Mouse (Mus musculus): Measurements from ENCODE around the gene Rasl11a. TPM values are rescaled to one million over a fixed set of nuclear protein-coding genes. Genes with fewer than 3 reads are reported as not detected.
A peak's percentile ranks its signal among the peaks of the same experiment; 100 is the strongest.
"Not testable (repeated sequence)": the region's sequence is repeated elsewhere in the genome, so short reads cannot be mapped to it uniquely, and the experiment has no call there.

The Rasl11a gene
- total RNA-seq, 2 experiments from 2014 or later: 7.6 to 16.9 TPM

DNA sequence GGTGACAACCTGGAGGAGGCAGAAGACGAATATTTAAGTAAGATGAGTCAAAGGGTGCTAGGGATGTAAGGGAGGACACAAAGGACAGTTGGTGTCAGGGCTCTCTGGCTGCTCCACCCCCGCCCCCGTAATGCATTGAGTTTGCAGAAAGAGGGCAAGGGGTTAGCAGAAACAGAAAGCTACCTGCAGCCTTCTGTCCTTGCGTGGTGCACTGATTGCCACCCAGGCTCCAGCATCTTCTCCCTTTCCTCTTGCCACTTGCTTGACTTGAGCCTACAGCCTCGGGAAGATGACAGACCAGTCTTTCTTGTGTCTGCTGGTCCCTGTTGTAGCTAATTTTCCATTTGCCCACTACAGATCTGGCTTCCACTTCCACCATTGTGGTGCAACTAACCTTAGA, 5.1 kb upstream of the Rasl11a start:
- intact Hi-C loops (cut with DNase I): no loop called here
- no peak for DNase-seq (ENCODE audit: low spot score in 2 of 2)

DNA sequence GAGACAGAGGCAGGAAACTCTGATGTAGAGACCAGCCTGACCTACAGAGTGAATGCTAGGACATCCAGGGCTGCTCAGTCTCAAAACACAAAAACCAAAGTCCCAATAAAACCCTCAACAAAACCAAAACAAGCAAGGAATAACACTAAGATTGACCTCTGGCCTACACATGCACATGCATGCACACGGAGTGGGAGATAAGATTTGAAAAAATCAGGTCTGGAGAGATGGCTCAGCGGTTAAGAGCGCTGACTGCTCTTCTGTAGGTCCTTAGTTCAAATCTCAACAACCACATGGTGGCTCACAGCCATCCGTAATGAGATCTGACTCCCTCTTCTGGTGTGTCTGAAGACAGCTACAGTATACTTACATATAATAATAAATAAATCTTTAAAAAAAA, 4.4 kb upstream of the Rasl11a start:
- no peak for DNase-seq (ENCODE audit: low spot score in 2 of 2)
- intact Hi-C loops (cut with DNase I): no loop called here

DNA sequence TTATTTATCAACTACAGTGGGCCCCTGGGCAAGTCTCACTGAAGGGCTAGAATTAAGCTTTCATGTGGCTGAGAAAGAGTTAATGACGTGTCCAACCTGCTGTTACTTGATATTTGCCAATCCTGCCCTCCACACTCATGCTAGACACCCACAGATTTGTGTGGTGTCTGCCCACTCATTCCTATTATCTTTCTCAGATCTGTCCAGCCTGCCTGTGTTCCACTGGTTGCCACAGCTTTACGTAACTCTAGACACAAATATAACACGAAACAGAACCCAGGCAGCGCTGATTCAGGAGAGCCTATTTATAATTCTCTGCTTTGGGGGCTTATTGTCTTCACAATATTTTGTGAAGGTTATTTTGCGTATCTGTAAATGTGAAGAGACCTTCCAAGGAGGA, 3.6 kb upstream of the Rasl11a start:
- no peak for DNase-seq (ENCODE audit: low spot score in 2 of 2)
- intact Hi-C loops (cut with DNase I): no loop called here

DNA sequence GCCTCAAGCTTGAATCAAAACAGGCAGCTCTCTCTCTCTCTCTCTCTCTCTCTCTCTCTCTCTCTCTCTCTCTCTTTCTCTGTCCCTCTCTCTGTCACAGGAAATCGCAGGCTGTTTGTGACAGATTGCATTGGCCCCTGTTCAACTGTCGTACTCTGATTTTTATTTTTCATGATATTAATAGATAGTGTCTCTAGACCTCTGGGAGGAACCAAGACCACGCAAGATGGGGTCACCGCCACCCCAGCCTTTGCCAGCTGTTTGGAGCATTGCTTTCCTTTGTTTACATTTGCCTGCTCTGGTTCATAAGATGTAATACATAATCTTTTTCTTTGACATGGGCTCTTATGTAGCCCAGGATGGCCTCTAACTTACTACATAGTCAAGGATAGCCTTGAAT, 2.9 kb upstream of the Rasl11a start:
- no peak for DNase-seq (ENCODE audit: low spot score in 2 of 2)
- intact Hi-C loops (cut with DNase I): no loop called here

DNA sequence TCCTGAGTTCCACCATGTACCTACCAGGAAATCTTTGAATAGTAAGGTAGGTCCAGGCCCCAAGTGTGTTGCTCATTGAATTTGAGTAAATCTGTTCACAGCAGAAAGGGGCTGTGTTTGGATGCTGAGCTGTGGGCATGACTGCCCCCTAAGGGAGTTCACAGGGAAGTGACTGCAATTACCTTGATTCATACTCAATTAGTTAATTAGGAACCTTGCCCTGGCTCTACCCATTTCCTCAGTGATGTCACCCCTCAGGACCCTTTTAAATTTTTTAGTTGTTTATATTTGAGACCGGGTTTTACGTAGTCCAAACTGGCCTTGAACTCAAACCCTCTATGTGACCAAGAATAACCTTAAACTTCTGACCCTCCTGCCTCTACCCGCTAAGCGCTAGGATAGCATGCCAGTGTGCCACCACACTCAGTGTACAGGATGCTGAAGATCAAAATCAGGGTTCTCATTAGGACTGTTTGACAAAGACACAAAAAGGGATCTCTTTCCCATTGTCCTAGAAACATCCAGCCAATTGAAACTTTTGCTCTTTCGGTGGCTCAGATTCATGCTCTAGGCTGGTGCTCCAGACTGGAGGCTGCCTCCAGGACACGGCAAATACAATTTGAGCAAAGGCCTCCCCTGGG, 450 bp upstream of the Rasl11a start:
- intact Hi-C loops (cut with DNase I): no loop called here

DNA sequence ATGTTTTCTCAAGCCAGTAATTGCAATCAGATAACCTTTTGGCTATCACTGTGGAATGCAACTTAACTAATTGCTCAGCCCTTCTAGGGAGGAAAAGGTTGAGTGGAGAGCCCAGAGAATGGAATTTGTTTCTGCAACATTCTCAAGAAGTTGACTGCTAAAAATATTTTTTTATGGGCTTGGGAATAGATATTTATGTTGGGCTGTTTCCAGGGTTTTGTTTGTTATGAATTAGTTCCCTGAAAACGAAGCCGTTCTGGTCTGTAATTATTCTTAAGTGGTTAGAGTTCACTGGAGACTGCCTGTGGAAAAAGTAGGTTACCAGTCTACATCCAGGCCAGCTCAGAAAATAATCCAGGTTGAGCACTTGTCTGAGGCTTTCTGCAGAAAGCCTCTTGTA, 1.6 kb downstream of the Rasl11a start:
- DNase-seq (ENCODE audit: low spot score in 2 of 2): no peak

More for the DNA sequence above, 450 bp upstream of the Rasl11a start:
- DNase-seq (ENCODE audit: low spot score in 2 of 2): no peak

DNA sequence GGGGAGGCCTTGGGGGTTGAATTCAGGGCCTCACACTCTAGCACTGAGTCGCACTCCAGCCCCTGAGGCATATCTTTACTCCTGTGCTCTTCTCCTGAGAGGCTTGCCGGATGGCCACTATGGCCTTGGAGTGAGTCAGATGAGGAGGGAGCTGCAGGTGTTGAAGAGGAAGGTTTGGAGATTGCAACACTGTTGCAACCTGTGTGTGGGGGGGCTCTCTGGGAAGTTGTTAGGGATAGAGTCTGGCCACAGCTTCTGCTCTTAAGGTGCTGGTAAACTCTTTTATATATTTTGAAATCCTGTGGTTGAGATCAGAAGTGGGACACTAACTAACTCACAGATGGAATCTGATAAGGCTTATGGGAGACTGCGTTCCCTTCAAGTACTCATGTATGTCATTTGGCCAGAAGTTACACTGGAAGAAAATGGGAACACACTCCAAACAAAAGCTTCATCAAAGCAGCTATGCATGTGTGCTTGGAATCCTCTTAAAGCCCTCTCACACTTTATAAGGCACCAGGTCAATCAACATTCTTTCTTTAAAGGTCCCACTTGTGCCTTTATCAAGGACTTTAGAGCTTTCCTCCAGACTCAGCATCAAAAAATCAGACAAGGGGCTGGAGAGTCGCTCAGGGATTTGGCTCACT, 4.2 kb downstream of the Rasl11a start:
- DNase-seq (ENCODE audit: low spot score in 2 of 2): no peak
- intact Hi-C loops (cut with DNase I): loop anchor here (5.0 kb wide), 2 partner anchors 43 to 142 kb away; no protein-coding TSS in a partner anchor

More for the DNA sequence above, 1.6 kb downstream of the Rasl11a start:
- intact Hi-C loops (cut with DNase I): loop anchor here (5.0 kb wide), 2 partner anchors 46 to 139 kb away; no protein-coding TSS in a partner anchor

DNA sequence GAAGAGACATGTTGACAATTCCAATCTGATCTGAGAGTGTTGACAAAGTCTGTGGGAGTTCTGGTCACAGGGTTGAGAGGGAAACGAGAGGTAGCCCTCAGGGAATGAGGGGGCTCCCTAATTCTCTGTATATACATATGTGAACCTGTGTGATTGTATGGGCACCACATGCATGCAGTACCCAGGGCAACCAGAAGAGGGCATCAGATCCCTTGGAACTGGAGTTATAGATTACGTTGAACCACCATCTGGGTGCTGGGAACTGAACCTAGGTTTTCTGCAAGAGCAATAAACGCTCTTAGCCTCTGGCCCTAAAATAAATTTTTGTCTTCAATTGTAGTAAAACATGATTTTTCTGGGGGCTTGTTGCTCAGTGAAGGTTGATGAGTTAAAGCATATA, 11.2 kb downstream of the Rasl11a start:
- intact Hi-C loops (cut with DNase I): no loop called here
- no peak for DNase-seq (ENCODE audit: low spot score in 2 of 2)

DNA sequence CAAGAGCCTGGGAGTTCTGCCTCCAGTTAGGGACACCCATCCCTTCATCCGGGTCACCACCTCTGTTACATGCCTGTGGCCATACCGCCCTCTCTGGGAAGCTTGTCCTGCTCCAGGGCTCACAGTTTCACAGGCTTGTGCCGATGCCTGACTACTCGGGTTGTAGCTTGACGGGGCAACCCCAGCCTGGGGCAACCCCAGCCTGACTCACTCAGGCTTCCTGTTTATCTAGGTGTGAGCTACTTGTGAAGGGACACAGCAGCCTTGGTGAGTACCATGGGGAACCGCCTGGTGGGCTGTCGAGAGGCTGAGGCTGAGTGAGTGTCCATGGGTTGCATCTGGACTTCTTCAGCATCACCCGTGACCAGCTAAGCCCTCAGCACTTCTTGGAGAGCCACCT, 12.7 kb downstream of the Rasl11a start:
- no peak for DNase-seq (ENCODE audit: low spot score in 2 of 2)
- intact Hi-C loops (cut with DNase I): no loop called here

DNA sequence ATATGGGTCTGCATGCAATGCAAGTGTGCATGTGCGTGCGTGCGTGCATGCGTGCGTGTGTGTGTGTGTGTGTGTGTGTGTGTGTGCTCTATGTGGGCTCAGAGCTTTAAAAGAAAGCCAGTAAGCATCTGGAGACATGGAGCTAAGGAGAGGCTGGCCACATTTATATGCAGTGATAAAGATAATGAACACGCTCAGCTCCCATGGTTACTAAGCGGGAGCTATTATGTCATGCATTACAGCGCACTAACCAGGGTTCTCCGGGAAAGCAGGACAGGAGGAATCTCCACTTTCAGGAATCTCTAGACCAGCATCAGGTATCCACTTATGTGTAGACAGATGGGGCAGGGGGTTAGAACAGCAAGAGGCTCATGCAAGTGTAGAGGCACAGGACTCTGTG, 13.9 kb downstream of the Rasl11a start:
- intact Hi-C loops (cut with DNase I): no loop called here

DNA sequence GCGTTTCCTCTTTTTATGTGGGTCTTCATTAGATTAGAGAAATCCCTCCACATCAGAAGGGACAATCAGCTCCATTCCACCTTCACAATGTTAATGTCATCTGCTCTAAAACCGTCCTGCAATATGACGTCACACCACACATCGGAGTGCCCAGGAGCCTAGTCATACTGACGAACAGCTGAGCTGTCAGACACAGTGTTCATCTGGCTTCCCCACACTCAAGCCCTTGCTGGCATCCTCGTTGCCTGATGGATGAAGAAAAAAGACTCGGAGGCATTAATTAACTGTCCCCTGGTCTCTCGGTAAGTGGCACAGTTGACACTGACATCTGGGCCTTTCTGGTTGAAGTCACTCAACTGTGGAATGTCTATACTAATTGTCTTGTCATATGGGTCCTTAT, 14.4 kb downstream of the Rasl11a start:
- intact Hi-C loops (cut with DNase I): no loop called here
- DNase-seq (ENCODE audit: low spot score in 2 of 2): no peak

More for the DNA sequence above, 13.9 kb downstream of the Rasl11a start:
- peak in 1 of 2 experiments; percentile 83 for DNase-seq (ENCODE audit: low spot score in 2 of 2)

DNA sequence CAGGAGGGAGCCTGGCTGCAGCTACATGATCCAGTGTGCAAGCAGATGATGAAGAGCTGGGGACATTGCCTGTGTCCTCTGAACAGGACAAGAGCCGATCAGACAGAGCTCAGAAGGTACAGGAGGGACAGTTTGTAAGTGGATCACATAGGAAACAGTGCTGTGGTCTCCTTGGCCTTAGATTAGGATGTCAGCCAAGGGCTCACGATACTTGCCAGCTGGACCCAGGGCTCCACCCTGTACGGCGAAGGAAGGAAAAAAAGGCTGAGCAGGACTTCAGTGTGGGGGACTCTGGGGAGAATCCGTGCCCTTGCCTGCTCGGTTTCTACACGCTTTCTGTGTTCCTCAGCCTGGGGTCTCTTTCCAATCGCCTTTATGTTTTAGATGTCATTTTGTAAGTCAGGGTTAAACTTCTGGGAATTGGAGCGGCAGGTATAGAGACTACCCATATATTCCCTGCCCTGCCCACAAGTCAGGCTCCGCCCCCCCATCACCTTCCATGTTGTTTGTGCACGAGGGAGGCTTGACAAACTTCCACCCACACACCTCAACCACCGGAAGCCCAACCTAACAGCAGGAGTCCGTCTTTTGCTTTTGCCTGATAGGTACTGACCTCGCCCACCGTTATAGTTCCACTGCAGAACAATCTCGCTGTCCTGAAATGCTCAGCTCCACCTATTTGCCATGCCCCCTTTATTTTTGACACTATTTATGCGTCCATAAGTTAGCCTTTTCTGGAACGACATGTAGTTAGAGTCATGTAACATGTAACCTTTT, 15.5 kb downstream of the Rasl11a start:
- DNase-seq (ENCODE audit: low spot score in 2 of 2): no peak
- intact Hi-C loops (cut with DNase I): no loop called here

DNA sequence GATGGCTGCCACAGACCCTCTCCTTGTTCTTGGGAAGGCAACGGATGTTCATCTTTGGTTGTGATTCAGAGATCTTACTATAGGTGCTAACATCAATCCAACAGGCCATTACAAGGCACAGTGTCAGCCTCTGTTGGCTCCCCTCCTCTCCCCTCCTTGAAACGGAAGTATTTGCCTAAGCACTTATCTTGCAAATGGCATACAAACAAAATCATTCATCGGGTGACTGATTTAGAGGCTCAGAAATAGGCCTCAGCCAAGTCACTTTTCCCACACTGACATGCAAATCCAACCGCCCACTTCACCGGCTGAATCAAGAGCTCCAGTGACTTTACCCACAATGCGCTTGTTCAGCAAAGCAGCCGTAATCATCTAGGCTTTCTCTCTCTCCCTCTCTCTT, 16.7 kb downstream of the Rasl11a start:
- DNase-seq (ENCODE audit: low spot score in 2 of 2): peak; percentile 76 to 86
- intact Hi-C loops (cut with DNase I): no loop called here

DNA sequence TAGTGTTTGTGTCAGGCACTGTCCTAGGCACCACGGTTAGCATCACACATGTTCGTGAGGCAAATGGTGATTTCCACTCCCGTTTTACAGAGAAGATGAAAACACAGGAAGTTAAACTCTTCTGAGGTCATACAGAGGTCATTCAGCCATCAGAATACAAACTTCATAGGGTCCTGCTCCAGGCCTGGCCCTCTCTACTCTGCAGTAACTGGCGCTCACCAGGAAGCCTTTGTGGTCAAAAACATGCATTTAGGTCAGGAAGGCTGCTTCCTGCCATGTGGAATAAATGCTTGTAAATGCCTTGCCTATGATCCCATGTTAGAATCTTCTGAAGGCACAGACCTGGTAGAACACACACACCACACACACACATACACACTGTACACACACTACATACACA, 20.6 kb downstream of the Rasl11a start:
- intact Hi-C loops (cut with DNase I): no loop called here
- no peak for DNase-seq (ENCODE audit: low spot score in 2 of 2)

DNA sequence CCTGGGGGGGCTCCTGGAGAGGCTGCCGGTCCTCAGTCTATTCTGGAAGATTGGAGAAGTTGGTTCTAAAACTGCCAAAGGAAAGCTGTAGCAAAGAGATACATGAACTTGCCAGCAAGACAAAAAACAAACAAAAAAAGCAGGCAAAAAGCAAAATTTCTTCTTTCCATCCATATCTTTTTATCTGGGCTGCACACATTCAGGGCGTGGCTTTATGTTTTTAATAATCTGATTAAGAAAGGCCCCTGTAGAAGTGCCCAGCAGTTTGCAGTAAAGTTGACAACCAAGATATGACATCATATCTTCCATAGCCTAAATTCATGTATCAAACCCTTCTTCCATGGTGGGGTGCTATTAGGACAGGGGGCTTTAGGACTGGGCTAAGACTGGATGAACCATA, 21.4 kb downstream of the Rasl11a start:
- DNase-seq (ENCODE audit: low spot score in 2 of 2): no peak
- intact Hi-C loops (cut with DNase I): no loop called here

DNA sequence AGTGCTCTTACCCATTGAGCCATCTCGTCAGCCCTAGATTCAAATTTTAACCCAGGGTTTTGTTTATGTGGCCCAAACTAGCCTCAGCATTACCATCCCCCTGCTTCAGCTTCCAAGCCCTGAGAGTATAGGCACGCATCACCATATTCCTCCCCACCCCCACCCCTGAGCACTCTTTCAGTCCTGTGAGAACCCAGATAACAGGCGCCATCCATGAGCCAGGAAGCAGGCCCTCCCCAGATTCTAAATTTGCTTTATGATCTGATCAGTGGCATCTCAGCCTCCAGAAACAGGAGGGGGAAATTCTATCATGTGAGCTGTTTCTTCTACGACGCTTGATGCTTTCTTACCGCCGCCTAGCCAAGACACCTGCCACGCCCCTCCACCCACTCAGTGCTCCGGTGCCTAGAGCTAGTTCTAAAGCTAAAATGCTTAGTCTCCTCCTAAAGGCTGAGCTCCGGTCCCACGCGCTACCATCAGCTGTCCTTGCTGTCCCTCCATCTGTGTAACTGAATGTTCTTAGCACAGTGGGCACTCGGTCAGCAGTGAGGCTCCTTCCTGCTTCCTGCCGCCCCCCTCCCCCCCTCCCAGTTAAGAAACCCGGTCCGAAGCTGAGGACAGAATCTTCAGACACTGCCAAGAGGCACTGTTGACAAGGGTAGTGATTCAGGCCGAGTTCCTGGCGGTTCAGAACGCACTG, 22.5 kb downstream of the Rasl11a start:
- DNase-seq (ENCODE audit: low spot score in 2 of 2): peak; percentile 86 to 96
- intact Hi-C loops (cut with DNase I): no loop called here

DNA sequence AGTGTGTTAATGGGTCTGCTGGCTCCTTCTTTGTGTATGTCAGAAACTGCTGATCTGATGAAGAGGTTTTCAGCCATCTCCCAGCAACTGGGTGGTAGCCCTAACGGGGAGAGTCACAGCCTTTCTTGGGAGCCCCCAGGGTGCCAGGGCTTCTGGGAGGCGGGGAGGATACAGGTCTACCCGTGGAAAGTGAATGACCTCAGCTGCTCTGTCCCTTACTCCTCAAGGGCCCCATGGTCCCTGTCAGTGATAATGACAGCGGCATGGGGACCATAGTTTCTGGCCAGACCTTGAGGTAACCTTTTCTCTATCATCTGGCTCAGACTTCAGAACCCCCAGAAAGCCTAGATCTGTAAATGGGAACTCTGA, 23.1 kb downstream of the Rasl11a start:
- intact Hi-C loops (cut with DNase I): no loop called here
- DNase-seq (ENCODE audit: low spot score in 2 of 2): no peak

DNA sequence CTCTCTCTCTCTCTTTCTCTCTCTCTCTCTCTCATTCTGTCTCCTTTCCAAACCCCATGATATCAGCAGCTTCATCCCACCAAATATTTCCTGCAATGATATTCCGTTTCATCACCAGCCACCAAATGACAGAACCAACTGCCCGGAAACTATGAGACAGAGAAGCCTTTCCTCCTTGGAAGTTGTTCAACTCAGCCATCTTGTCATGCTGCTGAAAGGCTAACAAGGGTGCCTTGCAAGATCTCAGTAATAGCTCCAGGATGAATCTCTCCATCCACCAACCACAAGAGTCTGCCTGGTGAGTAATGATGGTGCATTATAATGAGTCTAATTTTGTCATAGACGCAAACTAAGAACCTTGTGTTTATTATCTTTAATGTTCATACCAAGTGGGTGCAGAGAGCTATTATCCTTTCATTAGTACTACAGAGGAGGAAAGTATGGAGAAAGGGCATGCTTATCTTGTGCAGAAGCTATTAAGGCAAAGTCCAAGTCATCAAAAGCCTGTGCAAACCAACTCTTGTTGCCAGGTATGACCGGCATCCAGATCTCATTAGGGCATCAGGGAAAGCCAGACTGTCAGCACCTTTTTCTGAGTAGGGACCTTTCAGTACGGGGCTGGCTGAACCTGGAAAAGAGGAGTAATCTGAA, 28.2 kb downstream of the Rasl11a start:
- intact Hi-C loops (cut with DNase I): no loop called here

DNA sequence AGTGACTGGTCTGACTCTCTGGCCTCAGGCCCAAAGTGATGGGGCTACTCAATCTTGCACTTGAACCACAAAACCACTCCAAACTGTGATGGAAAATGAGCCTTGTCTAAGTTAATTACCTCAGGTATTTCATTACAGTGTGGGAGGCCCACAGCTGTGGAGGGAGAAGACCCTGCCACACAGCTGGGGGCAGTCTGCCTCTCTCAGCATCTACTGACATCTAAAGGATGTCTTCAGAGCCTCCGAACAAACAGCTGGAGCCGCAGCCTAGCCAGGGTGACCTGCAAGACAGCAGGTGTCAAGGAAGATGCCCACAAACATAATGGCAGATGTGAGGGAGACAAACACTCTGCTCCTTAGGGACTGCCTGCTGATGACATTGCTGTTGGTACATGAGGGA, 31.2 kb downstream of the Rasl11a start:
- intact Hi-C loops (cut with DNase I): no loop called here
- no peak for DNase-seq (ENCODE audit: low spot score in 2 of 2)

More for the DNA sequence above, 28.2 kb downstream of the Rasl11a start:
- DNase-seq (ENCODE audit: low spot score in 2 of 2): no peak

DNA sequence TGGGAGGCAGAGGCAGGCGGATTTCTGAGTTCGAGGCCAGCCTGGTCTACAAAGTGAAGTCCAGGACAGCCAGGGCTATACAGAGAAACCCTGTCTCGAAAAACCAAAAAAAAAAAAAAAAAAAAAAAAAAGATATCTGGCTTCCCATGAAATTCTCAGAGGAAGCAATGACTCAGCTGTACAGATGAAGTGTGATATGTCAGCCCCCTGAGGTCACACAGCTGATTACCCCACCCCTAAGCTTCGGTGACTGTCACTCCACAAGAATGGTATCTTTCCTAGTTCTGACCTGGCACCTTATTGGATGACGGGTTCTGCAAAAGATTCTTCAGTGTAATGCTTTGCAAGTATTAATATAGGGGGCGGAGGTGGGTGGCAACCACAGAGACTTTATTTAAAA, 33.0 kb downstream of the Rasl11a start:
- DNase-seq (ENCODE audit: low spot score in 2 of 2); intact Hi-C loops (cut with DNase I): not testable (repeated sequence)

Data from left cerebral cortex, postnatal 14 days (tissue).